Mouse (Mus musculus): ENCODE measurements around the gene Cerk. TPM values are rescaled to one million over a fixed set of nuclear protein-coding genes. Genes with fewer than 3 reads are reported as not detected.

Gene Cerk
- polyA plus RNA-seq, 1 experiment = 38.2 TPM

DNA sequence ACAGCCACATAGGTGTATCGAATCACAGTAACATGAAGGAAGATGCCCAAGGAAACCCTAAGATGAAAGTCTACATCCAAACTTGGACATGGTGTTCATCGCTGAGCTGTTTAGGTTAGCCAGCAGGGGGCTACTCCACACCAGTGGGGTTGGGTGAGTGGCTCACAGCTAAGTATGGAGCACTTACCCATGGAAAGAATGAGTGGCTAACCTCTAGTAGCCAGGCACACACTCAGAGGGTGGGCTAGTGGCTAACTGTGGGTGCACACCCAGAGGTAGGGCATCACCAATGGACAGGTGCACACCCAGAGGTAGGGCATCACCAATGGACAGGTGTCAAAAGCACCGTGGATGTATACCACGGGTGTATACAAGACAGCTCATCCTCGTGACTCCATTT lies 26.2 kb downstream of the Cerk start:
- TF ChIP-seq CTCF (IDR thresholded peaks at IDR 0.05; ENCODE audit: insufficient read depth, low read length) = peak; percentile 39; the same call in 1 of the 2 replicates
- no peak for TF ChIP-seq POLR2A (IDR thresholded peaks at IDR 0.05; ENCODE audit: borderline replicate concordance, extremely low read depth, low read depth, low read length)
- Histone ChIP-seq H3K4me1 (ENCODE audit: control insufficient read depth, insufficient read depth, low read length) (no peaks in the 10 kb centered on the region), H3K4me3 (replicated peaks; ENCODE audit: extremely low read depth, low read depth, low read length) (no peak overlapping the region)
- WGBS = 91% methylated on average over 5 of the region's 5 CpGs
- DNase-seq = no peak

DNA sequence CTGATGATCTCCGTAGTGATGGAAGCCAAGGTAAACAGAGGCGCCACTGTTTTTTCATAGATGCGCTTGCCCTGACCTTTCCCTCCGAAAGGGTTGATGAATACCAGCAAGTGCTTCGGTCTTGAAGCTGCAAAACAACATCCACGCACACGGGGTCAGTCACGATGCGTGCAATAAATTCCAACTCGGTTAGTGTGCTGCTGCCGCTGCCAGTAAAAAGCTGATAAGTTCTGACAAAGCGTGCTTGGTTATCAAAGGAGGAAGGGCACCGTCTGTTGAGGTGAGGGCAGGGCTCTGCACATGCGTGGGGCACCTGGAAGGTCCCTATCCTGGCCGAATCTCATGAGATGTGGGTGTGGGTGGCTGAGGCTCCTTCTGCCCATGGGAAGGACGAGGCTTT lies 26.8 kb downstream of the Cerk start:
- no peak for TF ChIP-seq CTCF (IDR thresholded peaks at IDR 0.05; ENCODE audit: insufficient read depth, low read length)
- TF ChIP-seq POLR2A (IDR thresholded peaks at IDR 0.05; ENCODE audit: borderline replicate concordance, extremely low read depth, low read depth, low read length) = no peak
- no peak overlapping the region for H3K4me3 ChIP-seq (replicated peaks; ENCODE audit: extremely low read depth, low read depth, low read length)
- no peaks in the 10 kb centered on the region for H3K4me1 ChIP-seq (ENCODE audit: control insufficient read depth, insufficient read depth, low read length)
- no peak for DNase-seq
- WGBS = 71% methylated on average over 16 of the region's 16 CpGs

DNA sequence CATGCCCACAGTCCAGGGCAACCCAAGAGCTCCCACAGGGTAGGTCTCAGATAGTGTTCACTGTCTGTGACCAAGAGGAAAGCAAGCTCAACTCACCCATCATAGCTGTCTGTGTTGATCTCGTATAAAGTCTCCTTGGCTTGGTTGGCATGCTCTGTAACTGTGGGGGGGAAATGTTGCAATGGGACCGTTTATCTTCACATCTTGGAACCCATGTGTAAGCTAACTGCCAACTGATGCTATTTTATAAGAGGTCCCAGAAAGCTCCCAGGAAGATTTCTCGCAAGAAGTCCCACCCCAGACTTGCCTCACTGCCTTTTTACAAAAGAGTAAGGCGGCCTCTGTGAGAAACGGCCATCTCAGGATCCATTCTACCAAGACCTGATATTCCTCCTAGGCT lies 29.4 kb downstream of the Cerk start:
- Histone ChIP-seq H3K4me1 (ENCODE audit: control insufficient read depth, insufficient read depth, low read length) (no peaks in the 10 kb centered on the region), H3K4me3 (replicated peaks; ENCODE audit: extremely low read depth, low read depth, low read length) (no peak overlapping the region)
- 71% methylated on average over 5 of the region's 5 CpGs for WGBS
- TF ChIP-seq CTCF (IDR thresholded peaks at IDR 0.05; ENCODE audit: insufficient read depth, low read length) (no peak), POLR2A (IDR thresholded peaks at IDR 0.05; ENCODE audit: borderline replicate concordance, extremely low read depth, low read depth, low read length) (no peak)
- no peak for DNase-seq

DNA sequence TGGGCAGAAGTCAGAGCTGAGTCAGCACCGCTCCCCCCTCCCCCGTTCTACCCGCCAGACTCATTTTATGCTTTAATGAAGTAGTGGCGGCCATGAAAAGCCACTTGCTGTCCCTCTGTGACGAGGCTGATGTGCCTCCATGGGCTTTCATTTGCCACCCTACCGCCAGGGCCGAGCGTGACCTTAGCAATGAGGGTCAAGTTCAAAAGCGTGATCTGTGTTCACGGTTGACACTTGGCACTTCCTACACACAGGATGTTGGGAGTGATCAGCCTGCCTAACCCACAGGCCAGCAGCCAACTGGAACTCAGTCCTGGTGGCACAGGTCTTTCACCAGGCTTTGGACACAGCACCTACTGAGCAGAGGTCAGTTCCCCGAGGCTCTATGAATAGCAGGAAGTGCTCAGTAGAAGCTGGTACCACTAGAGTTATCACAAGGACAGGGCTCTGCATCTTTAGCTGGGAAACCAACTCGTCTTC lies 32.4 kb downstream of the Cerk start:
- no peak for TF ChIP-seq CTCF (IDR thresholded peaks at IDR 0.05; ENCODE audit: insufficient read depth, low read length)
- no peak for TF ChIP-seq POLR2A (IDR thresholded peaks at IDR 0.05; ENCODE audit: borderline replicate concordance, extremely low read depth, low read depth, low read length)
- WGBS = 82% methylated on average over 12 of the region's 12 CpGs
- H3K4me3 ChIP-seq (replicated peaks; ENCODE audit: extremely low read depth, low read depth, low read length) = no peak overlapping the region
- no peak for DNase-seq
- no peaks in the 10 kb centered on the region for H3K4me1 ChIP-seq (ENCODE audit: control insufficient read depth, insufficient read depth, low read length)

DNA sequence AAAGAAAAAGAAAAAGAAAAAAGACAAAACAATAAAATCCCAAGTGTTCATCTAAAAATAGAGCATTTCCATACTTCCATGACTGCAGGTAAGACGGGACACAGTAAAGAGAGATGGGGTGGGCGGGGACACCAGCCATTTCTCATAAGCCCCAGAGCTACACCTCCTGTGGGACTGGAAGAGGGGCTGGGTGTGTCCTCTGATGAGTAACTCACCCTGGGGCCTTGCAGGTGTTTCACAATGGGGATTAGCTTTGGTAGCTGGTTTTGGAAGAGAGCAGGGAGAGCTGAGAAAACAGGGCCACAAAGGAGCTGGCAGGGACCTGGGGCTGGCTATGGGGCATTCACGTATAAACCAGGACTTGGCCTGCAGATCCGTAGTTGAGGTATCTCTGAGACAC lies 35.3 kb downstream of the Cerk start:
- TF ChIP-seq CTCF (IDR thresholded peaks at IDR 0.05; ENCODE audit: insufficient read depth, low read length) (no peak), POLR2A (IDR thresholded peaks at IDR 0.05; ENCODE audit: borderline replicate concordance, extremely low read depth, low read depth, low read length) (no peak)
- WGBS = 84% methylated on average over 4 of the region's 4 CpGs
- no peaks in the 10 kb centered on the region for H3K4me1 ChIP-seq (ENCODE audit: control insufficient read depth, insufficient read depth, low read length)
- no peak for DNase-seq
- no peak overlapping the region for H3K4me3 ChIP-seq (replicated peaks; ENCODE audit: extremely low read depth, low read depth, low read length)

DNA sequence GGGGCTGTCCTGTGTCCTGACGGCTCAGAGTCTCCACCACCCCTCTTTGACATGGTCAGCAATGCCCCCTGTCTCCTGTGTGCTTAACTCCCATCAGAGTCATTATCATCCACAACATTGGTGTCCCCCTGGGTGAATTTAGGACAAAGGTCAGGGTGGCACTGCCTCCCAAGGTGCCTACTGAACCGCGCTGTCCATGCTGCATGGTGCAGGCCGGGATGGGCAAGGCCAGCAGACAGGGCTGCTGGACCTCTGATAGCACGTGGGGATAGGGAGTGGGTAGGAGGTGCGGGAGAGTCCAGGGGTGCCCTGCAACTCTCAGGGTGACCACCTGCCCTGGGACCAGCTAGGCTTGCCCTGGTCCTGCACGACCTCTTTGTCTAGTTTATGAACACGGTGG lies 39.0 kb downstream of the Cerk start:
- Histone ChIP-seq H3K4me3 (replicated peaks; ENCODE audit: extremely low read depth, low read depth, low read length) (no peak overlapping the region), H3K4me1 (ENCODE audit: control insufficient read depth, insufficient read depth, low read length) (no peaks in the 10 kb centered on the region)
- DNase-seq = no peak
- TF ChIP-seq POLR2A (IDR thresholded peaks at IDR 0.05; ENCODE audit: borderline replicate concordance, extremely low read depth, low read depth, low read length) = no peak
- WGBS = 89% methylated on average over 8 of the region's 8 CpGs

DNA sequence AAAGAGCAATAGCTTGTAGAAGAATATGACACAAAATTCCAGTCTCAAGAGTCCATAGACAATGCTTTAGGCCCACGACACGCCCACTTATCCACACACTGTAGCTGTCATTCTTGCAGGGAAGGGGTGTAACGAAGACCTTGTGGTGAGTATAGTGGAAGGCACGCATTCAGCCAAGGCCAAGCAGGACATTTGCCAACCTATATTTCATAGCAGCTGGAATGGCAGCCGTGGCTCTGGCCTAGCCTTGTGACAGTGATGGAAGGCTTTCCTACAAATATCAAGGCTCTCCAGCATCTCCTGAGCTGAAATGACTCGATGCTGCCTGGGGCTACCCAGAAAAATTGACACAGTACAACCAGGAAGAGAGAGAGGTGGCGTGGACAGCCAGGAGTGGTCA lies 40.9 kb downstream of the Cerk start:
- no peak for DNase-seq
- TF ChIP-seq POLR2A (IDR thresholded peaks at IDR 0.05; ENCODE audit: borderline replicate concordance, extremely low read depth, low read depth, low read length) (no peak), CTCF (IDR thresholded peaks at IDR 0.05; ENCODE audit: insufficient read depth, low read length) (no peak)
- Histone ChIP-seq H3K4me3 (replicated peaks; ENCODE audit: extremely low read depth, low read depth, low read length) (no peak overlapping the region), H3K4me1 (ENCODE audit: control insufficient read depth, insufficient read depth, low read length) (no peaks in the 10 kb centered on the region)
- 73% methylated on average over 7 of the region's 7 CpGs for WGBS

DNA sequence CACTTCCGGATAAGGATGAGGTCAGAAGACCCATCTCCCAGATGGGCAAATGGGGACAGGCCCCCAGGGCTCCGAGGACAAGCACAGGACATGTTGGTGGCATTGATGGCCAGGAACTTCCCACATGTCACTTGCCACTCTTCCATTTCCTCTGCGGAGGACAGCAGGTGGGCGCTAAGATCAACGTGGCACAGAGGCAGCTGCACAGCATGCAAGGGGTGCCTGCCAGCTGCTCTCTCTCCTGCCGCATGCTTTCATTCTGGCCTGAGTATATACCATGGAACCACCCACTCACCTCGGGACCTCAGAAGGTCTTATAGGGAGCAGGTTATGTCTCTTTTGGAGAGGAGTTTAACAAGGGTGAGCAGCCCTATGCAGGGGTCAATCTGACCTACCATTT lies 41.4 kb downstream of the Cerk start:
- Histone ChIP-seq H3K4me1 (ENCODE audit: control insufficient read depth, insufficient read depth, low read length) (no peaks in the 10 kb centered on the region), H3K4me3 (replicated peaks; ENCODE audit: extremely low read depth, low read depth, low read length) (no peak overlapping the region)
- 77% methylated on average over 7 of the region's 7 CpGs for WGBS
- no peak for DNase-seq
- TF ChIP-seq POLR2A (IDR thresholded peaks at IDR 0.05; ENCODE audit: borderline replicate concordance, extremely low read depth, low read depth, low read length) = no peak
- TF ChIP-seq CTCF (IDR thresholded peaks at IDR 0.05; ENCODE audit: insufficient read depth, low read length) = no peak

DNA sequence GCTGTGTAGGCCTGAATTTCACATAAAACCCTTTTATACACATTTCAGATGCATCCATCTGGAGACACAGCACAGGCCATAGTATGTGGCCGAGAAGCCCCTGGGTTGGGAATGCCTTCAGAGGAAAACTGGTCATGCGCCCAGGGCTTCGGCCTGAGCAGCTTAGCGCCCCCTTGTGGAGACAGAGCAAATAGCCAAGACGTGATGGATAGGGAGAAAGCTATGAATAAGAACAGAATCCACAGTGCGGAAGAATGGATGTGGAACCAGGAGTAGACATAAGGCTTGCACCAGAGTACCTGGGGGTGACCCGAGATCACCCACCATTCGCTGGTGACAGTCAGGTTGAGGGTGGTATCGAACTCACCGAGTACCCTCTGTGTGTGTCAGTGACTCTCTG lies 45.6 kb downstream of the Cerk start:
- TF ChIP-seq POLR2A (IDR thresholded peaks at IDR 0.05; ENCODE audit: borderline replicate concordance, extremely low read depth, low read depth, low read length) (no peak), CTCF (IDR thresholded peaks at IDR 0.05; ENCODE audit: insufficient read depth, low read length) (peak; percentile 81)
- H3K4me1 ChIP-seq (ENCODE audit: control insufficient read depth, insufficient read depth, low read length) = no peaks in the 10 kb centered on the region
- H3K4me3 ChIP-seq (replicated peaks; ENCODE audit: extremely low read depth, low read depth, low read length) = no peak overlapping the region
- DNase-seq = peak; percentile 45
- WGBS = 42% methylated on average over 10 of the region's 10 CpGs

DNA sequence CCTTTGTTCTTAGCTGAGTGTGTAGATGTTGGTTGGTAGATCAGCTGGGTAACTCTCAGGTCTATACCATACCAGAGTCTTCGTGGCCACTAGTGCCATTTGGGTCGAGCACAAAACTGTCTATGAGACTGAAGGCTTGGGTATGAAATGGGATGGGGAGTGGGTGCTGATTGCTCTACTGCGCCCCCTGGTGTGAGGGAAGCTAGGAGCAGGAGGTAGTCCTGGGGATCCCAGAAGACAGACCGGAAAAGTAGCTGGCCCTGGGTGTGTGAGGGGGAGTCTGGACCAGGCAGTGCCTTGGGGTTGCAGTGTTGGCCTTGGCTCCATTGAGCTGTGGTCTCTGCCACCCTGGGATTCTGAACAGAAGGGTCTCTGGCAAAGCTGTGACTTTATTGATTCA lies 48.3 kb downstream of the Cerk start:
- no peak overlapping the region for H3K4me3 ChIP-seq (replicated peaks; ENCODE audit: extremely low read depth, low read depth, low read length)
- H3K4me1 ChIP-seq (ENCODE audit: control insufficient read depth, insufficient read depth, low read length) = no peaks in the 10 kb centered on the region
- TF ChIP-seq CTCF (IDR thresholded peaks at IDR 0.05; ENCODE audit: insufficient read depth, low read length) (peak; percentile 73), POLR2A (IDR thresholded peaks at IDR 0.05; ENCODE audit: borderline replicate concordance, extremely low read depth, low read depth, low read length) (no peak)
- WGBS = 48% methylated on average over 4 of the region's 4 CpGs
- peak; percentile 52 for DNase-seq

Measured in lung, adult 2 months (tissue).